Mouse (Mus musculus) right cerebral cortex, postnatal 36 days (tissue): ENCODE measurements around the gene Wdr17.

ENCODE experiments used
- DNase-seq, 2 experiments: peaks; one replicate each; pipeline ENCODE4 v3.0.0; 2022; ENCODE audit warnings: low spot score in 2 of 2, mixed read lengths in 1 of 2

Wdr17 gene

GRCm38 (mm10) chr8:54886987-54887785 lies at the start of gene Wdr17:
Gene Wdr17 (minus strand): TSS chr8:54887184.
- DNase-seq, result peak; percentile 25 to 62

DNA sequence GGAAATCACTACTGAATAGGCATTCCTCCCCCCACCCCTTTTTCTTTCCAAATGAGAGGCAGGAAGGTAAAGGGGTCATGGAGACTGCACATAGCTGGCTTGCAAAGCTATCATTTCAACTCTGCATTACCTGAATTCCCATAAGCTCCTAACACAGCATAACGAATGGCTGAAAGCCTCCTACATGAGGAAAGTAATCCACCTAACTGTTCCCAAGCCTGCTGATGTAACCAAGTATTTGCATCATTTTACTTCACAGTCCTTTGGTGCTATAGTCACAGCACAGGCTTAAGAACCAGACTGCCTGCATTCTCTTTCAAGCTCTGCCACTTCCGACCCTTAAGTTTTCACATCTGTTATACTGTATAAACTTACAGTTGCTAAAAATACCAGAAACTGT lies 45.3 kb upstream of the Wdr17 start:
- no peak for DNase-seq

GRCm38 (mm10) chr8:54924936-54925335 lies 38.0 kb upstream of the Wdr17 start:
- no peak for DNase-seq

- DNase-seq, result peak; percentile 3 to 18
Measured at GRCm38 (mm10) chr8:54922160-54922855, 35.3 kb upstream of the Wdr17 start.

GRCm38 (mm10) chr8:54917710-54918109 lies 30.7 kb upstream of the Wdr17 start:
- no peak for DNase-seq

- DNase-seq, result no peak
Measured at GRCm38 (mm10) chr8:54912891-54913290, 25.9 kb upstream of the Wdr17 start.

- no peak for DNase-seq
Measured at GRCm38 (mm10) chr8:54899444-54899843, 12.5 kb upstream of the Wdr17 start.

GRCm38 (mm10) chr8:54894637-54895322 lies 7.8 kb upstream of the Wdr17 start:
- no peak for DNase-seq

DNA sequence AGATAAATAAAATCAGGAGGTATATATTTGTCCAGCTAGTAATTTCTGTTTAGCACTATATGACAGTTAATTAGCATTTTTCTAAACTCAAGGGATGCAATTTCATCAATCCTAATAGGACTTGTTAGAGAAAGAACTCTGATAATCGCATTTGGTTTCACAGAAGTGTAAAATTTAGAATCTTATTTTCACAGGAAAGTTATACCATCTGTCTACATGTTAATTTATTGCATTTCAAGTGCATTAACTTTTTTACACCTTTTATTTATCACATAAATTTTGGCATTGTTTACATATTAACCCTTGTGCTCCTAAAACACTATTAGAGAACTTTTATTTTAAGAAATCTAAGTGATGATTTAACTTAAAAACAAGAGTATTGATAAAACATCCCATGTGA lies 7.2 kb upstream of the Wdr17 start:
- no peak for DNase-seq

GRCm38 (mm10) chr8:54886560-54886959 lies 424 bp downstream of the Wdr17 start:
- DNase-seq, result no peak

DNA sequence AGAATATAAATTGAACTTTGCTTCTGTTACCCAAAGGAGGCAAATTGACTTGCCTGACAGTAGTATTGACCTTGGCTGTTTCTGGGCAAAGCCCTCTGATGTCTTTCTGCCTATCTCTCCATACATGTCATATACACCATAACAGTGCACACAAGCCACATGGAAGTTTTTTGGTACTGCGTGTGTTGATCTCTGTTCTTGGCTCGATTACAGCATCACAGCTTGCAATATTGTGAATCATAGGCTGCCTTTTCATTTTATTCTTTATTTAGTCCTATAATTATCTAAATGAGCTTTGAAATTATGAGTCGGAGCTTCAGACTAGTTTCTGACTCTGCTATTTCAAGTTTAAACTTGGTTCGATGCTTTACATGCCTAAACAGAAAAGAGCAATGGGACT lies 10.5 kb downstream of the Wdr17 start:
- DNase-seq, result no peak

GRCm38 (mm10) chr8:54864761-54865064 lies 22.3 kb downstream of the Wdr17 start:
- DNase-seq, result no peak

DNA sequence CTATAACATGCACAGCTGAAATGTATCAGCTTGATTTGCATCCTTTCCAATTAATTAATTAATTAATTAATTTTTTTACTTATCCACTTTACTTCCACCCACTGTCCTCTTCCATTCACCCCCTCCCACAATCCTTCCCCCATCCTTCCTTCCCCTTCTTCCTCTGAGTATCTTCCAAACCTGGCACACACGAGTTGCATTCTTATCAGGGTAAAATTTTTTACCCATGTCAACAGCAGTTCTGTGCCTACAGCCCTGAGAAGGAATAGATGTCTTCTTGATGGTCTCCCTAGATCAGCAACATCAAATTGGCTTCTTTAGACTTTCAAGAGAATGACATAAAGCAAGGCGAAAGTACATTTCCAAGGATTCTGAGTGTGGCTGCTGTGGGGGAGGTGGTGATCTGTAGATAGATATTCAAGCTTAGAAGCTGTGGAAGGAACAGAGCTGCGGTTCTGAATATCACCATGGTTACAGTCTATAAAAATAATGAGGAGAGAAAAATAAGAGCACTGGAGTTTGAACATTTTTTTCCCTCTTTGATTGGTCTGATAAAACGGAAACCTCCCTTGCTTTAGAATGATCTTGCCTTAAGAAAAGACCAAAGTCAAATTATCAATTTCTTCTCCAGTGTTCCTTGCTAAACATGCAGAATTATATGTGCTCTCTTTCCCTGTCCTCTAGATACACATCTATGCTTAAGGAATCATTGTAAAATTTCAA lies 22.8 kb downstream of the Wdr17 start:
- DNase-seq, result peak; percentile 52 to 78

GRCm38 (mm10) chr8:54836029-54836959 lies 50.7 kb downstream of the Wdr17 start:
- DNase-seq, result no peak

- DNase-seq, result no peak
Measured at GRCm38 (mm10) chr8:54829794-54830426, 57.1 kb downstream of the Wdr17 start.

DNA sequence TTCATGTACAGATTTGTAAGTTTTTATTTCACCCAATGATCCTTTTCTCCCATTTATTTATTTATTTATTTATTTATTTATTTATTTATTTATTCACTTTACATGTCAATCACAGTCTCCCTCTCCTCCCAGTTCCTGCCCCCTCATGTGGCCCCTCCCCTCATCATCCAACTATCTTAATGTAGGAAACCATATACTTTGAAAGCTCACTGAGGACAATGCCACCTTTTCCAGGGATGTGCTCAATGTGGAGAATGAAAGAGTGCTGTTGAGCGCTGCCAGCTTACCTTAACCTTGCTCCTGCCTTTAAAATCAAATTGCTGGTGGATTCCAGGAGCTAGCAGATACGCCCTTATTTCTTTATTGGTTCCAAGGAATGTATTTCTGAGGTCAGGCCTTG lies 59.0 kb downstream of the Wdr17 start:
- DNase-seq, result no peak

DNA sequence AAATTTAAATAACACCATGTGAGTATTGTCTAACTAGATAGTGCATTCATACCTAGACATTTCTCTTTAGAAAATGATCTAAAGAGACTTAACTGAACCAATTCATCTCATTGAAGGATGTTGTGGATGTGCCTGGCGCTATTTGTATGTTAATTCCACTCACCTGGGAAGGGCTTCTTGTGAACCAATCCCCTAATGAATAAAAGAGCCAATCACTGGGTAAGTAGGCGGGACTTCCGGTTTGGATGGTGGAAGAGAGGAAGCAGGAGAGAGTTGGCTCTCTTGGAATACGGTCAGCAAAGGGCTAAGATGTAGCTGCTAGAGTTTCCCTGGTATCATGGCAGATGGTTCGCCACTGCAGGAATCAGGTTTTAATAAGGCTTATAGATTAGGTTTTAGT lies 64.0 kb downstream of the Wdr17 start:
- no peak for DNase-seq

- DNase-seq, result peak in 1 of 2 experiments; percentile 20
Measured at GRCm38 (mm10) chr8:54818651-54819050, 68.3 kb downstream of the Wdr17 start.

GRCm38 (mm10) chr8:54808217-54808616 lies 78.8 kb downstream of the Wdr17 start:
- no peak for DNase-seq

DNA sequence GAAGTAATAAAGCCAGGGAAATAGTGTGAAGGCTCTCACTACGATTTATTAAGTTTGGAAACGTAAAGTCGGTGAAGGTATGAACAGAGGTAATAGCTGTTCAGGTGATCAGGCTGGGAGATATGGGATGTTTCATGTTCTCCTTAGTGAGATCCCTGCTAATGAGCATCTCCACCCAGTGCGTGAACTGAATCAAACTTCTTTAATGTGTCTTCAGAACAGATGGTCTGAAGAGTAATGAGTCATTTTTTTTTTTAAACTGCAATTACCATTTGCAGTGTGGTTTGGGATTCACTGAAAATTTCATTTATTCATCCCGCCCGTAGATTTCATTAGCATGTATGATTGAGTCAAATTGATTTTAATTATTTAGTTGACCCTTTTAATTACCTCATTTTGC lies 80.8 kb downstream of the Wdr17 start:
- DNase-seq, result no peak

DNA sequence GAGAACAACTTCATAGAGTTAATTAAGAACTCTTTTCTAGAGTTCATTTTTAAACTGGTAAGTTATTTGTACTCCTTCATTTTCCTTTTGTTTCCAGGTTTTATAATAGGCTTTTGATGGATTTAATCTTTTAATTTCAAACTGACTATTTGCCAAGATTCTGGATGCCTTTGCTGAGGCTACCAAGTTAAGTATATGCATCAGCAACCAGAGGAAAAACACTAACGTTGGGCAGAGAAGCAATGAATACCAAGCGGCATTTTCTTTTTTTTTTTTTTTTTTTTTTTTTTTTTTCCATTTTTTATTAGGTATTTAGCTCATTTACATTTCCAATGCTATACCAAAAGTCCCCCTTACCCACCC lies 94.3 kb downstream of the Wdr17 start:
- no peak for DNase-seq
